Mouse (Mus musculus) ovary, adult 2 months (tissue): ENCODE results near the gene Esp36. TPM values are rescaled to one million over a fixed set of nuclear protein-coding genes. Genes with fewer than 3 reads are reported as not detected.

Experiments used
- polyA plus RNA-seq: library from polyadenylated mRNA; depleted of rRNA; stranded (reverse); fragments of >200 nt; gene quantifications from 2 replicates; pipeline ENCODE4 v1.2.3, GENCODE M21; 2012; rRNA removed

Gene Esp36
- polyA plus RNA-seq = not detected in 2 replicates

DNA sequence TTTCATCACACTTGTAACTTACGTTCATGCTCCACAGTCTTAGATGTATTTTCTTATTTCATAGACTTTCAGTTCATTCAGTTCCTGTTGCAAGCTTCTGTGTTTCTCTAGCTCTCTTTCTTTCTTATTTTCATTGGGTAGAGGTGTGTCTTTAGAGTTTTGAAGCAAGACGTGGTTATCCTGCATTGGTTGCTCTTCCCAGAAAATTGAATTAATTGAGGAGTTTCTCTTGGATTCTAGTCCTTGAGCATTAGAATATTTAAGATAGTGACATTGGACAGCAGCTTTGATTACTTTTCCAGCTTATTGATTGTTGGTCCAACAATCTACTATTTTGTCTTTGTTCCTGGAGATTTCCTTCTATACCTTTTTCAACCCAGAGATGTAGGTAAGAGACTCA is at the start of gene Esp36:
Esp36 (minus strand) TSS at position 101 of the 400 bp plus-strand sequence.

Other genes starting within 250 kb of the Esp36 start
- gene Olfr134, start 248.8 kb downstream of the Esp36 start, polyA plus RNA-seq = not detected in 2 replicates
- gene Olfr135, start 215.8 kb downstream of the Esp36 start, polyA plus RNA-seq = not detected in 2 replicates
- not detected in 2 replicates for gene Olfr138, start 159.2 kb downstream of the Esp36 start, polyA plus RNA-seq
- gene Olfr137, start 112.6 kb downstream of the Esp36 start, polyA plus RNA-seq = not detected in 2 replicates
- gene Olfr136, start 90.4 kb downstream of the Esp36 start, polyA plus RNA-seq = not detected in 2 replicates
- gene Esp34, start 134.0 kb upstream of the Esp36 start, polyA plus RNA-seq = not detected in 2 replicates
- not detected in 2 replicates for gene Esp31, start 219.3 kb upstream of the Esp36 start, polyA plus RNA-seq